Mouse (Mus musculus) activated CD4-positive, CD25-positive, alpha-beta regulatory T cell, adult 4 months (primary cell): ENCODE data around the gene Pqlc2. TPM values are rescaled to one million over a fixed set of nuclear protein-coding genes. Genes with fewer than 3 reads are reported as not detected.

Experiments
- ATAC-seq: one replicate; pipeline ENCODE4 v1.8.0; 2017
- polyA plus RNA-seq, 2 experiments: library from polyadenylated mRNA; unstranded; fragments of 100-300 nt; shearing (Covaris generic); gene quantifications; one replicate each; pipeline ENCODE4 v1.2.1; 2017

Pqlc2 gene
- polyA plus RNA-seq, 2 experiments from 2014 or later, result 7.6 to 9.9 TPM

DNA sequence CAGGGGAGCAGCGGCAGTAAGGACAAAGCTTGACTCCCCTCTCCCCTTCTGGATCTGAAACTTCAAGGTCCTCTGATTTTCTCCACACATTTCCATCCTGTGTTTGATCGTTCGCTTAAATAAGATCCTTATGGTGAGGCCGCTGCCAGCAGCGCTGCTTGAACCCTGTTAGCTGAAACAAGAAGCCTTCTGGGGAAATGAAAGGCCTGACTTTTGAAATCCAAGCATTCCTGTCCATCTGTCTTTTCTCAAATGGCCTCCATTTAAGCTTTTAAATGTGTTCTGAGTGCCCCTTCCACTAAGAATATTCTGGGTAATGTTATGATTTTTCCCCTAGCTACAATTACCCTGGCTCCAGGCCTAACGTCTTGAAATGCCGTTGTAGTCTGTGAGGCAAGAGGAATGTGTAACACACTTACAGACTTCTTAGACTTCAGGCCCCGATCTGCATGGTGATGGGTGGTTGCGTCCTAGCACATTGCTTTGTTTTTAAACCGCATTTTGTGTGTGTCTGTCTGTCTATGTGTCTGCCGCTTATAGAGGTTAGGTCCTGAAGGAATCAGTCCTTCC, 51.1 kb downstream of the Pqlc2 start:
- no peak for ATAC-seq

DNA sequence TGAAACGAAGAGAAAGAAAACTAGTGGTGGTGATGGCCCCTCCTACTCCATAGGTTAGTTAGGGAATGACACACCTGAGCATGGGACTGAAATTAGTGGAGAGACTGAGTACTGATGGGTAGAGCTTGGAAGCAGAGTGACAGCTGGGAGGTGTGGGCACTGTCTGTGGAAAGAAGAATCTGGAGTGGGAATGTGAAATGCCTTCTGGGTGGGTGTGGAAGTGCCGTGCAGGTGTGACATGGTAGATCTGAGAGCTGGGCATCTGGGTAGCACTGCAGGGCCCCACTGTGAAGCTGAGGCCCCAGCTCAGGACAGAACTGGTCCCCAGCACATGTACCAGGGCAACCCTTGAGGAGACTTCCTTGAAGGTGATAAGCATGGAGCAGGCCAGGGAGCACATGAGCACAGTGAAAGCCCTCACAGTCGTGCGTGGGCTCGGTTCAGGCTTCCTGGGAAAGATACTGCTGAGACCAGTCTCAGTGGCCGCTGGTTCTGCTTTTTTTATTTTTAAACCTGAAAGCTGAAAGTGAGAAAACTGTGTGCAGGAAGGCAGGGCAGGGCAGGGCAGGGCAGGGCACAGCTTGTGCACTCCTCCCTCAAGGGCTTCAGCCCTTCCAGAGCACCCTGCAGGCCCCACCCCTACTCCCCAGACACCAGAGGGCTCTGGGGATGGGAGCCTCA, 51.7 kb downstream of the Pqlc2 start:
- no peak for ATAC-seq

DNA sequence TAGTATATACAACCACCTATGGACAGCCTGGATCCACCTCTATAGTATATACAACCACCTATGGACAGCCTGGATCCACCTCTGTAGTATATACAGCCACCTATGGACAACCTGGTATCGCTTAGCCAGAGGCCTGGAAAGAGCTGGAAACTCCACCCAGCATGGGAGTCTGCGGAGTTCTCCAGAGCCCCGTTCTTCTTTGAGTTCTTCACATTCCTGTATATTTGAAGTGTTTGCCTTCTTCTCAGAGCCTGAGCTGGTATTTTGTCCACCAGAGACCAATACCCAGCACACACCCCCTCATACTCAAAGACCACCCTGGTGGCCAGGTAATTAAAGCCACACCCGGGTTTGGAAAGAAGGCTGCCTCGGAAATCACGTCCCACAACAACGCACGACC, 53.8 kb downstream of the Pqlc2 start:
- no peak for ATAC-seq

DNA sequence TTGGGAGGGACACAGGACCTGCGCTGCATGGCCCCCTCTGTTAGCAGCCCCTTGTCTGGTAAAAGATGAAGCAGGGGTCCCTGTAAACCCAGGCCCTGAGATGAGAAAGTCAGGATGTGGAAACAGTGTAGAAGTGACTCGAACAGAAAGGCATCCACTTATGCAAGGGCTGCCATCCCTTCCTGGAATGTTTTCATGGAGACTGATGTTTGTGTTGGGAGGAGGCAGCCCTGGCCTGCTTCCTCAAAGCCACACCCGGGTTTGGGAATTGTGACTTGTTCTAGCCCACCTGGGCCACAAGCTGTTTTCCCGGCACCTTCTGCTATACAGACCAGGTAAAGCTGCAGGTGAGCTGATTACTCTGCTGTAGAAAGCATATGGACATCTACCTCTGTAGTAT, 54.4 kb downstream of the Pqlc2 start:
- ATAC-seq, result no peak

DNA sequence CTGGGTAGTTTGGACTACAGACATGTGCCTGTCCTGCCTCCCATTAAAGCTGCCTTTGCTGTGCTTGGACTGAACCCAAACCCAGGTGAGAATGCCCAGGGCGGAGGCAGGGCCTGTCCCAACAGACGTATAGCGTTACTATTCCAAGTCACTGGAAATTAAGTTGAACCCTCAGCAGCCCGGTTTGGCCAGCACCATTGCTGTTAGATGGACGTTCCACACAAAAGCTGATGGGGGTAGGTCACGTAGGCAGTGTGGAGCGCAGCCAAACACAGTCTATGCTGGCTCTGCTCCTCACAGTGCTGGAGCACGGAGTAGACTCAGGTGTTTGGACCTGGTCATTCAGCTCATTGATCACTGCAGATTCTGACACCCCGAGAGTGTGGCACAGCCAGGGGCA, 57.3 kb downstream of the Pqlc2 start:
- no peak for ATAC-seq

DNA sequence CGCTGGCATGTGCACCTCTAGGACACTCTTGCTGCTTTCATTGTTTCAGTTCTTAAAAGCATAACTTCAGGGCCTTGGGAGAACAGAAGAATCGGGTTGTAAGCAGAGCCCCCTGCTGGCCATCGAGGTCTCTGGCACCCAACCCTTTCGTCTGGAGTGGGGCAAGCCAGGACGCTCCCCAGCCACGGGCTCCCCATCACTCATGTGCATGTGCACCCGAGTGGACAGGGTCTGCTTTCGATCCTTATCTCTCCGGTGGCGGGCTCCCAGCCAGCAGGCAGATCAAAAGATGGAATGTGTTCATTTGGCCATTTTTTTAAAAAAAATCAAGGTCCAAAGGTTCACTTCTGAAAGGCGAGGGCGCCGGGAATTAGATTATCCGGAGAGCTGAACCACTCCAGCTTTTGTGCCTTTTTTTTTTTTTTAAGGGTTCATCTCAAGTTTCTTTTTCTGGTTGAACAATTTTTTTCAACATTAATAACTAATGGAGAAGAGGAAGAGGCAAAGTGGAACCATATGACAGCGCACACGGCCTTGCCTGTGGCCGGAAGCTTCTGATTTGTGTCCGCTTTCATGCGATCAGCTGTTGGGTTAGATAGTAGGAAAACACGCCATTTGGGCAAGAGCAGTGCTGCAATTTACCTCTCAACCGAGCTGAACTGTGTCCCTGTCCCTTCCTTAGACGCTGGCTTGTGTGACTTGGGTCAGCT, 58.3 kb downstream of the Pqlc2 start:
- peak; percentile 66 for ATAC-seq

DNA sequence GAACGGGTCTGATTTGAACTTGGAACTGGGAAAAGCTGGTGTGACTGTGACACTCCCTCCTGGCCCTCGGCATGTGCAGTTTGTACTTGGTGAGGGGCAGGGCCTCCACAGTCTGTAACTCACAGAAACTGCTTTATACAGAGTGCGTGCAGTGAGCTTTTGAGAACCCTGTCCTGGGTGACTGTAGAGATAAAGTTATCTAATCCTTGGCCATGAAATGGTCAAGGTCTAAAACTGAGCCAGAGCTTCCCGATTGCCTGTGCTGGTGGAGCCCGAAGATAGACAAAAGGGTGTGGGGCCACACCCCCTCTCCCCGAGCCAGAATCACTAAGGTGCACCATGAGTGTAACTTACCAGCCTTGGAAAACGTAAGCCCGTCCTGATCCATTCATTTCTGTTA, 59.6 kb downstream of the Pqlc2 start:
- ATAC-seq, result no peak

DNA sequence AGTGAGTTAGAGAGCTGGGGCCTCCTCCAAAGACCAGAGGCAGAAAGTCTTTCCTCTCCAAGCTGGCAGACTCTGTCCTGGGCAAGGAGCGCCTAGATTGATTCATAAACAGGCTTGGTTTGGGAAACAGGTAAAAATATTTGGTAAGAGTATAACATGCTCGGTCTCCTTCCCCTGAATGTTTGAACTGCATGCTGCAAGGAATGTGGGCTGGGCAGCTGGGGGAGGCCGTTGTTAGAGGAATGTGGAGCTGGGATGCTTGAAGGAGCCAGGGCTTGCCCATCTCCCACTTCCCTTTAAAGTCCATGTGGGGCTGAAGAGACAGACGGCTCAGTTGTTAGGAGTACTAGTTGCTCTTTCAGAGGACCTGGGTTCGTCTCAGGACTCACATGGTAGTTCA, 60.5 kb downstream of the Pqlc2 start:
- no peak for ATAC-seq

DNA sequence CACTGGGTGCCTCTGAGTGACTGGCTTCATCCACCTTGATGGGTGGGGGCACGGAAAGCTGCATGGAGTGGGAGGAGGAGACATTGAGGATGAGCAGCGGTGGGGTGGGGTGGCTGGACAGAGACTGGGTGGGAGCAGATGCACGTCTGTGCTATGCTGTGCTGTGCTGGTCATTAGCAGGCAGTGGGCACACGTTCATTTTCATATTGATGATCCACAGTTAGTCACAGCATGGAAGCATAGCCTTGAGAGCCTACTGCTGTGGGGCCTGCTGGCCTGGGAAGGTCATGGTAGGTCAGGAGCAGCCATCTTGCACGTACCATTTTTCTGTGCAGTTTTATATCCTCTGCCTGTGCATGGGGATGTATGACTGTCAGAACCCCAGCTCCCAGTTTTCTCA, 61.8 kb downstream of the Pqlc2 start:
- ATAC-seq, result no peak

DNA sequence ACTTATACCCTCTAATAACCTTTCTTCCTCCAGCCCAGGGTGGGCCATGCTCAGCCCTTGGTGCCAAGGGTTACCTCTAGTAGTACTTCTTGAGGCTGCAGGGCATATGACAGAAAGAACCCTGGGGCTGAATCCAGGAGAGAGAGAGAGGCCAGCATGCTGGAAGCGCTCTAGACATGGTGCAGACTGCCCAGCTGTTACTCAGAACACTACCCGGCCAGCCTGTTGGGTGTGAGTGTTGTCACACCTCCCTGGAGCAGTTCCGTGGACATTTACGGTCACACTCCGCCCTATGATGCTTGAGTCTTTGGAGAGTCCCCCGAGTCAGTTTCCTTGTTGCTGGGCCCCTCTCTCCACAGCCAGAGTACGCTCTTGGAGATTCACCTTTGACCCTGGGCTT, 62.5 kb downstream of the Pqlc2 start:
- no peak for ATAC-seq

DNA sequence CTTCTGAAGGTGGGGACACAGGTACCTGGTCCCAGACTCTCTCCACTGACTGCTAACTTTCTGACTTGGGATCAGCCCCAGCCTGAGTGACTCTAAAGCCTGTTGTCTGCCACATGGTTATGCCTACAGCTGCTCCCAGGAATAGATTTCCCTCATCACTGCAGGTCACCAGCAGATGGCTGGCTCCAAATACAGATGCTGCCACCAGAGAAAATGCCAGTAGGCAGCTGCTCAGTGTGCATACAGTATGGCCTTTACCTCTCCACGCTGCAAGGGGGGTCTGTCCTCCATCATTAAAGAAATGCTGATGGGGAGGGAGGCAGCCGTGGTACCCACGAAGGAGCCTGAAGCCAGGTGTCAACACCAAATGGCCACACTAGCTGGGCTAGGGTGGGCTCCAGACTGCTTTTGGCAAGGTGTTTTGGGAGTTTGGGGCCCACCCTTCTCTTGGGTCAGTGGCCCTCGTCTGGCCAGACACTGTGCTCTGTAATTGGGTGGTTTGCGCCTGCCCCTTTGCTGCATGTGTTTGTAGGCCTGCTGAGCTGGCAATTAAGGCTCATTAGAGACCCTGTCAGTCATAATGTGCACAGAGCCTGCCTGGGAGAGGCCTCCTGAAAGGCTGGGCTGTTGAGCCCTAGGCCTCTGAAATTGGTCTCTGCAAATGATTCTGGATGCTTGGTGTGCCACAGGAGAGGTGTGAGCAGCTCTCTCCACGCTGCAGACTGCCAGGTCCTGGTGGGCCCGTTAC, 64.2 kb downstream of the Pqlc2 start:
- no peak for ATAC-seq

DNA sequence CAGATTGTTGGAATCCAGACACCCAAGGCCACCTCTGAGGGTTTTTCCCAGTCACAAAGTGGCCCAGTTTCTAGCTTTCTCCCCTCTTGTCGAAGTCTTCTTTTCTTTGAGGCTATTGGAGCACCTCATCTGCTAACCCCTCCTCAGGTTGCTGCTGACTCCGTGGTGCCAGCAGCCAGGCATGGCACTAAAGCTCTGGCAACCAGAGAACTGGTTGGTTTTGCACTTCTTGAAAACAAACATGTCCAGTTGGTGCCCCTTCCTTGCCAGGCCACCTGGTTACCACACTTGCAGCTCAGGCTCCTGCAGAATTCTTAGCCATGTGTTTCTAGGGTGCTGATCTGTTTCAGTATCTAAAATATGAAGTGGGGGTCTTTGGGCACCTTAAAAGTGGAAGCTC, 65.0 kb downstream of the Pqlc2 start:
- ATAC-seq, result no peak

DNA sequence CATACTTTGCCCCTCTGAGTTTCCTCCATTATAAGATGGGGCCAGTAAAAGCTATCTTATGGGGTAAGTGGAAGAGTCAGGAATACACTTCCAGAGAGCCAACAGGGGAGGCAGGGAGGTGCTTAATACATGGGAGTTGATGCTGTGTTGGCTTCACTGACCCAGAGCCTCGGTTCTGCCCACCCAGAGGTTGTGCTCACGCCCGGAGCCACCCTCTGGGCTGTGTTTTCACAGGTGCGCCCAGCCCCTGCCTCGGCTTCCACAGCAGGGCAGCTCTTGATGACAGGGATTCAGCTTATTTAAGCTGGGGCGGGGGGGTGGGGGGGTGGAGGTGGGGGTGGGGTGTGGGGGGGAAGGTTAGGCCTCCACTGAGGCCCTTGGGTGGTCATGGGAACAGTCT, 65.7 kb downstream of the Pqlc2 start:
- ATAC-seq, result no peak

DNA sequence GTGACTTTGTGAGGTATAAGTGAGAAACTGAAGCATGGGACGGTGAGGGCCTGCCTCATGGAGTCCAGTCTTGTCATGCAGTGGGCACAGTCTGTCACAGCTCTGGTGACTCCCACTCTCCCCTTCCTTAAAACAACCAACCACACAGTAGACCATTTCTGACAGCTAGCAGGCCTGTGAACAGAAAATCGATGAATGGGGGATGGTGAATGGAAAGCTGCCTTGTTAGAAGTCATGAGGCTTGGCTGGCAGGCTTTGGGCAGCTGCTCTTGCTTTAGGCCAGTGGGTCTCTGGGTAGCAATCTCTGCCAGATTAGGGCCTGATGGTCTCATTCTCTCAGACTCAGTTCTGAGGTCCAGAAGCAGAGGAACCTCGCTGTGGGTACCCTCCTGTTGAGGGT, 66.3 kb downstream of the Pqlc2 start:
- ATAC-seq, result no peak

Other genes starting within 250 kb of the Pqlc2 start
- gene Htr6, start 235.1 kb downstream of the Pqlc2 start, polyA plus RNA-seq, result not detected
- gene Nbl1, start 217.7 kb downstream of the Pqlc2 start, polyA plus RNA-seq, result under 1 TPM in 1 of 2 experiments, not detected in 1; 0.27 TPM
- gene Minos1, start 179.6 kb downstream of the Pqlc2 start, polyA plus RNA-seq, result 100 to 1,000 TPM; 358 to 400 TPM
- gene Capzb, start 117.8 kb downstream of the Pqlc2 start, polyA plus RNA-seq, result 100 to 1,000 TPM; 633 to 647 TPM
- gene Akr7a5, start within 50 bp of the Pqlc2 start, polyA plus RNA-seq, result 1 to 10 TPM; 7.5 to 8.2 TPM
- gene Mrto4, start 41.9 kb upstream of the Pqlc2 start, polyA plus RNA-seq, result 10 to 100 TPM; 39.1 to 56.7 TPM
- 10 to 100 TPM; 19.9 to 20.6 TPM for gene Emc1, start 41.9 kb upstream of the Pqlc2 start, polyA plus RNA-seq
- 10 to 100 TPM; 40.6 to 63.7 TPM for gene Ubr4, start 41.9 kb upstream of the Pqlc2 start, polyA plus RNA-seq
- 1 to 10 TPM; 2.0 to 3.1 TPM for gene Iffo2, start 219.8 kb upstream of the Pqlc2 start, polyA plus RNA-seq